Mouse (Mus musculus): Measurements from ENCODE around the gene Zrsr1.

Gene Zrsr1

DNA sequence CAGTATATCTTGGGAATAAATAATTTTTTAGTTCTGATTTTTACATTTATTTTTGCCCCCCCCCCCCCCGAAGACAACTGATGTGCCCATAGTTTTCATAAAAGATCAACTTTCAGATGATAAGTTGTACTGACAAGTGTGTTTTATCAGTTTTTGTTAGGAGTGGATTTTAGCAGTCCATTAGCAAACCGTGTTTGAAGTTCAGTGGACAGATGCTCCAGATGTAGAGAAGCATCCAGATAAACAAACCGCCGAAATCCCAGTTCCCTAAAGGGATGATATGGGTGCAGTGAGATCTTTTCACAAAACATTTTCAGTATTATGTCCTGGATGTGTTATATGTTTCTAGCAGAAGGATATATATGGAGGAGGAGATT, 37.0 kb downstream of the Zrsr1 start:
- DNase-seq (ENCODE audit: low spot score in 2 of 2): no peak

DNA sequence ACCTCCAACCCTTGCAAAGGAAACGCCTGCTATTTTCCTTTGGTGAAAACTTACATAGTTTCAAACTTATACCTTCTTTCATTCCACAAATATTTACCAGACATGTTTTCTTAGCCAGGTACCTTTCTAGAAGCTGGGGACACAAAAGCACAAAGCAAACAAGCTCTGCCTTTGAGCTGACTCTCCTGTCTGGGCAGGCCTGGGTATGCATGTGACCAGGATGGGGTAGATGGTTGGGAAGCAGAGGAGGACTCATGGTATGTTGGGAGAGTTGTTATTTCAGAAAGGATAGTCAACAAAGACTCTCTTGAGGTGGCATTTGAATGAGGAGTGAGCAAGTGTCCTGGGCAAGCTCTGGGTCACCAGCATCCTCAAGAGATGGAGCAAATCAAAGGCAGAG, 41.3 kb downstream of the Zrsr1 start:
- peak in 1 of 2 experiments; percentile 20 for DNase-seq (ENCODE audit: low spot score in 2 of 2)

DNA sequence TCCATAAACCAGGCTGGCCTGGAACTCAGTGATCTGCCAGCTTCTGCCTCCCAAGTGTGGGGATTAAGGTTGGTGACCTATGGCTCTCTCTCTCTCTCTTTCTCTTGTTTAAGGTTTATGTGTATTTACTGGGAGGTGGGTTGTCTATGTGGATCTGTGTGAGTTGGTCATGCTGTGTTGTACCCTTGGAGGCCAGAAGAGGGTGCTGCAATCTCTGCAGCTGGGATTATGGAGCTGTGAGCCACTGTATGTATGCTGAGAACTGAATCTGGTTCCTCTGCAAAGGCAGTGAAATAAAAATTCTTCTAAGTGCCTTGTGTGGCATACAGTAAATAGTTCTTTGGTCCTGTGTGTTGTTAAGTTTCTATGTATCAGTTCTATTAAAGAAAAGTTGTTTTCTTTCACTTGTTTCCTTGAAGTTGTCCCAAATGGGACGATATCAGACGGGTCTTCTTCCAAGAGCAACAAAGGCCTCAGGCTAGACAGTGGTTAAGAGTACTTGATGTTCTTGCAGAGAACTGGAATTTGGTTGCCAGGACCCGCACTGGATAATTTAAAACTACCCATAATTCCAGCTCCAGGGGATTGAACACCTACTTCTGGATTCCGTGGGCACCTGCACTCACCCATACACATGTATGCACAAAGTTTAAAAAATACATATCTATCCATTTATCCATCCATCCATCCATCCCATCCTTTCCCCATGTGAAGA, 41.9 kb downstream of the Zrsr1 start:
- no peak for DNase-seq (ENCODE audit: low spot score in 2 of 2)

DNA sequence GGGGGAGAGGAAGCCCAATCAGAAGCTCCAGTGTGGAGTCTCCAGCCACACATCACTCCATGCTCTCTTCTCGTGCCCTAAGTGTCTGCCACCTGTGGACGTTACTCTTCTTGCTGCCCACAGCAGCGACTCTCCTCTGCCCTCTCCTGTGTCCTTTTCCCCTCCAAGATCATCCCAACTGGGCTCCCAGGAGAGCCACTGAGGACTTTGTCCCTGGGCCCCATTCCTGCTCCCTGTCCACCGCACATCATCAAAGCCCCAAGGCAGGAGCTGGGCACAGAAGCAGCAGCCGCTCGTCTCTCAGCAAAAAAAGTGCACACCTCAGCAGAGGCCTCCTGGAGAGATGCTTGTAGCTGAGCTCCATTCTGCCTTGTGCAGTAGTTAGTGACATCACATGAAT, 43.2 kb downstream of the Zrsr1 start:
- no peak for DNase-seq (ENCODE audit: low spot score in 2 of 2)

DNA sequence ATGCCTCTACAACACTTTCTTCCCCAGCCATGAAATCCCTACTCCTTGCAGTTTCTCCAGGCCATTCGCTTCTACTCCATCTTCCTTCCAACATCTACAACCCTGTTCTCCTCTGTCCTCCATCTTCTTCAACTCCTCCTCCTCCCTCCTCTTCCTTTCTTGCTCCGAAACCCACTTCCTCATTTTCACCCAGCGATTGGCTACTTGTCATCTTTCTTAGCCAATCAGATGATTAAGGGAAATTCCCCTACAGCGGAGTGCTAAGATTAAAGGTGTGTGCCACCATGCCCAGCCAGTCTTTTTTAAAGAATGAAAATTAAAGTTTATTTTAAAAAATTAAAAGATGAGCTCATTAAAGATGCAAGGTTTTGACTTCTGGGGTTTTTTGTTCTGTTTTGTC, 46.1 kb downstream of the Zrsr1 start:
- no peak for DNase-seq (ENCODE audit: low spot score in 2 of 2)

DNA sequence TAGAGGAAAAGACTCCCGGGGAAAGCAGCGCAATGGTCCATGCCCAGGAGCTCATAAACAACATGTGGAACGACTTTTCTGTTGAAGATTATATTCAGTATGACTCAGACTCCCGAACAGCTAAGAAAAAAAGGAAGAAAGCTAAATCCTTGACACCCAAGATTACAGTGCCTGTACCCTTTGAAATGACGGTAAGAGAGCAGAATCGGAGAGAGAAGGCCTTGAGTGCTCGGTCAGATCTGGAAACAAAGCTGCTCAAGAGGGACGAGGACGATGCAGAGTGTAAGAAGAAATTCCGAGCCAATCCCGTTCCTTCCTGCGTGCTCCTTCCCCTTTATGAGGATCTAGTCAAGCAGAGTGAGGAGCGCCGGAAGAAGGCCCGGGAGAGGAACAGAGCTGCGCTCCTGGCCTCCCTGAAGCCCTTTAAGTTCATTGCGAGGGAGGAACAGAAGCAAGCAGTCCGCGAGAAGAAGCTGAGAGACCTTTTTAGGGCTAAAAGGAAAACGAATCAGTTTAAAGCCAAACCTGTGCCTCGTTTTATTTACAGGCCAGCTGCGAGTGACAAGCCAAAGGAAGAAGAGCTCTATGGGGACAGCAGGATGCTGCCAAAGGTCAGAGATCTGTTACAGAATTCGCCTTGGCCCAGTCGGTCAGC, 48.4 kb downstream of the Zrsr1 start:
- DNase-seq (ENCODE audit: low spot score in 2 of 2): no peak

DNA sequence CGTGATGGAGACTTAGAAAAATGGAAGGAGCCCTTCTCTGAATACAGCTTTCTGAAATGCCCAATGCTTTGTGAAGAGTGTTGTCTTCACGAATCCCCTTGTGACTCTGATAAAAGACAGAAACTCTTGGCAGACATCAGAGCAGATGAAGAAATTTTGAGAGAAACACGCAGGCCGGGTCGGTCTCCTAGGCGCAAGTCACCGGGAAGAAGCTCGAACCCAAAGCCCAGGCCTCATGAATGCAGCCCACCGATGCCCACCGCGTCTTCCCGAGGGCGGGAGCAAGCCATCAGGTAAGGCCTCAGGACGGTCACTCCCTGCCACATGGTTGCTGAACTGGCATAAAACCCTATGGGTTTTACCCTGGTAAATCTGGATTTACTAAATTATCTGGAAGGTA, 49.0 kb downstream of the Zrsr1 start:
- DNase-seq (ENCODE audit: low spot score in 2 of 2): no peak

DNA sequence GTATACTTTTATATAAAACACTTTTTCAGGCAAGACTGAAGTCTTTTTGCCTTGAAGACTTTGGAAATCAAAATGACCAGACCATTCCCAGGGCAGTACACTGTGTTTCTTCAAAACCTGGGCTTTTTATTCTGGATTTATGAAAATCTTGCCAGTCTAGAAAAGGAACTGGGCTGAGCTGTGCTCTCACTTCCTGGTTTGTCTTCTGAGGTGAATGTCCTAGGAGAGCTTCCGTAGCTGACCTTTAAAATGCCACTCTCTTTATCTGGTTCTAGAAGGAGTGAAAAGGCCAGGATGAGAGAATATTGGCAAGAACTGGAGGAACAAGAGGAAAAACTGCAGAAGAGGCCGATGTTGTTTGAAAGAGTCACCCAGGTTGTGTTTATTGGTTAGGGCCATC, 51.4 kb downstream of the Zrsr1 start:
- DNase-seq (ENCODE audit: low spot score in 2 of 2): no peak

DNA sequence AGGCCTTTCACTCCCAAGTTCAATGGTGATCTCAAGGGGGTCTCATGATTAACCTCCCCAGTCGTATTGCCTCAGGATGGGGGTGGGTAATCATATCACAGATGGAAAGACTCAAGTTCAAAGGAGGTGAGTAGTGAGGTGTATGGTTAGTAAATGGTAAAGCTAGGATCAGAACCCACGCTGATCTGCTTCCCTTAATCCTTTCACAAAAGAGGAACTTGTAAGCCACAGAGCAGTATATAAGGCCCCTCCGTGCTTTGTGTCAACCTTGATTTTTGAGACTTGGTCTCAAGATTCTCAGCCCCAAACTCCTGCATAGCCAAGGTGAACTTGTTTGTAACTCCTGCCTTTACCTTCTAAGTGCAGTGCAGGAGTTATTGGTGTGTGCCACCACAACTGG, 52.4 kb downstream of the Zrsr1 start:
- DNase-seq (ENCODE audit: low spot score in 2 of 2): no peak

Data from urinary bladder, postnatal 36 days (tissue).